Mouse (Mus musculus) C2C12 (cell line): ENCODE measurements around the gene Leprot. TPM values are rescaled to one million over a fixed set of nuclear protein-coding genes. Genes with fewer than 3 reads are reported as not detected.

ENCODE experiments used
- H3K27me3 ChIP-seq: one replicate; pipeline ENCODE4 v1.6.1; 2011; ENCODE audit not compliant: control insufficient read depth, insufficient read depth, insufficient read length
- H3K36me3 ChIP-seq: one replicate; pipeline ENCODE4 v1.6.1; 2011; ENCODE audit not compliant: control insufficient read depth, insufficient read depth
- H3K4me3 ChIP-seq: one replicate; pipeline ENCODE4 v1.5.1; 2011; ENCODE audit warnings: mild to moderate bottlenecking, control low read depth; ENCODE audit not compliant: poor library complexity, insufficient read depth, severe bottlenecking
- H3K79me2 ChIP-seq: one replicate; pipeline ENCODE4 v1.6.1; 2011; ENCODE audit not compliant: control insufficient read depth, insufficient read depth
- H3K79me3 ChIP-seq: one replicate; pipeline ENCODE4 v1.6.1; 2011; ENCODE audit warnings: low read depth, control low read depth
- H3ac ChIP-seq: one replicate; pipeline ENCODE3; 2011; ENCODE audit warnings: low read depth; ENCODE audit not compliant: control insufficient read depth, insufficient read length
- CEBPB ChIP-seq: IDR thresholded peaks from one replicate; pipeline ENCODE4 v1.6.1; 2011; ENCODE audit warnings: low read depth, mild to moderate bottlenecking, control low read depth, moderate library complexity
- CTCF ChIP-seq: IDR thresholded peaks from one replicate; pipeline ENCODE4 v1.5.1; 2011; ENCODE audit not compliant: control insufficient read depth, insufficient read depth, insufficient read length
- FOSL1 ChIP-seq: IDR thresholded peaks from one replicate; pipeline ENCODE4 v1.8.0; 2011; ENCODE audit warnings: mild to moderate bottlenecking, low read length; ENCODE audit not compliant: poor library complexity, insufficient read depth, severe bottlenecking
- MAX ChIP-seq: IDR thresholded peaks from one replicate; pipeline ENCODE4 v1.6.1; 2011; ENCODE audit warnings: mild to moderate bottlenecking, control low read depth
- MYOD1 ChIP-seq: IDR thresholded peaks from one replicate; pipeline ENCODE4 v1.6.1; 2011; ENCODE audit warnings: low read depth; ENCODE audit not compliant: control insufficient read depth, insufficient read length
- MYOG ChIP-seq: IDR thresholded peaks from one replicate; pipeline ENCODE4 v1.6.1; 2011; ENCODE audit not compliant: control insufficient read depth, insufficient read length; ENCODE audit errors: extremely low read depth
- USF1 ChIP-seq: IDR thresholded peaks from one replicate; pipeline ENCODE4 v1.6.1; 2011; ENCODE audit warnings: low read depth, mild to moderate bottlenecking, control low read depth, moderate library complexity
- polyA plus RNA-seq: library from polyadenylated mRNA; unstranded; fragments of >200 nt; fragmentation: generic; extraction: Trizol; gene quantifications from one replicate; pipeline ENCODE4 v1.2.1, GENCODE M21; 2012; ENCODE audit warnings: missing spikeins

Leprot gene
- polyA plus RNA-seq, 1 experiment, result 41.2 TPM

- Histone ChIP-seq H3ac (no peak overlapping the region), H3K36me3 (no peaks in the 10 kb centered on the region), H3K4me3 (no peak overlapping the region), H3K79me2 (no peaks in the 10 kb centered on the region), H3K79me3 (no peaks in the 10 kb centered on the region), H3K27me3 (no peaks in the 10 kb centered on the region)
- TF ChIP-seq CEBPB (no peak), FOSL1 (no peak), MYOD1 (no peak), MYOG (no peak), USF1 (no peak), CTCF (no peak), MAX (no peak)
Measured at GRCm38 (mm10) chr4:101682620-101683019, 35.1 kb downstream of the Leprot start.

DNA sequence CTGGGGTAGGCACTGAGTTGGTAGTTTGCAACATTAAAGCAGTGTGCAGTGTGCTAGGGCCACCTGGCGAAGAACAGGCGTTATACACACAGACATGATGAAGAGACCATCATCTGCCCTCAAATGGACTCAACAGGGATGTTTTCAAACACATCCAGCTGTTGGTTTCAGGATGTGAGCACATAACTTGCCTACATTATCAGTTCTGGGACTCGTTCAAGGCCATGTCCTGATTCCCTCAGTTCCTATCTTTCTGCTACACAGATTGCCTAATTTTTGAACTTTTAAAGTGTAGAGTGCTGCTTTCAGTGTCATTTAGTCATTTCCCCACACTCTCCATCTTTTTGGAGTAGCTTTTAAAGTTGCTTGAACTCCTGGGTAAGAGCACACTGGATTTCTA lies 35.6 kb downstream of the Leprot start:
- H3K79me3 ChIP-seq, result no peaks in the 10 kb centered on the region
- no peak overlapping the region for H3ac ChIP-seq
- H3K36me3 ChIP-seq, result no peaks in the 10 kb centered on the region
- no peak overlapping the region for H3K4me3 ChIP-seq
- H3K79me2 ChIP-seq, result no peaks in the 10 kb centered on the region
- TF ChIP-seq FOSL1 (no peak), MYOG (no peak), CEBPB (no peak), MAX (no peak), USF1 (no peak), CTCF (no peak), MYOD1 (no peak)
- no peaks in the 10 kb centered on the region for H3K27me3 ChIP-seq

GRCm38 (mm10) chr4:101684821-101685220 lies 37.3 kb downstream of the Leprot start:
- Histone ChIP-seq H3K79me2 (no peaks in the 10 kb centered on the region), H3K79me3 (no peaks in the 10 kb centered on the region), H3K36me3 (no peaks in the 10 kb centered on the region), H3ac (no peak overlapping the region), H3K4me3 (no peak overlapping the region), H3K27me3 (no peaks in the 10 kb centered on the region)
- TF ChIP-seq USF1 (no peak), FOSL1 (no peak), CTCF (no peak), MYOG (no peak), CEBPB (no peak), MAX (no peak), MYOD1 (no peak)

DNA sequence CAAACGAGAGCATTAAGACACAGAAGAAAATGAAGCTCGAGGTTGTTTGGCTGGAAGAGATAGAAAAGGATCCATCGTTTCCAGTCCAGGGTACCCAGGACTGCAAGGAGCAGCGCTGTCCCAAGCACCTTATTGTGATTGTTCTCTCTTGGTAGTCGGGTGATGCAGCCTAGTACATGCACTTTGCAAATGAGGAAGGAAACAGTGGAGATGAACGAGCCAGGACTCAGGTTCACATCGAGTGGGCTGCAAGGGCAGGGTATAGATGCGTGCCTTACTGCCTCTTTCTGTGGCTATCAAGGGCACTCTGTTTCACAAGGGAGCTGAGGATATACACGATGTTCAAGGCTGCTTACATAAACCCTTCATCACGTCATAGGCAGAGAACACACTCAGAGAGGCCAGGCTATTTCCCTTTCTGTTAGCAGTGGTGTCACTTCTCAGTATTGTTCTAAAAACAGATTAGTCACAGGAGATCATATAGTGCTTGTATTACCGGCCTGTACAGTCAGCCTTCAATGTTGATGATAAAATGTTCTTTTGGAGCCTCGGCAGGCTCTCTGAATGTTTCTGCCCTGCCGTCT lies 38.8 kb downstream of the Leprot start:
- Histone ChIP-seq H3K79me2 (no peaks in the 10 kb centered on the region), H3K36me3 (no peaks in the 10 kb centered on the region), H3K79me3 (no peaks in the 10 kb centered on the region), H3ac (no peak overlapping the region), H3K27me3 (no peaks in the 10 kb centered on the region), H3K4me3 (no peak overlapping the region)
- TF ChIP-seq MYOD1 (no peak), FOSL1 (no peak), MAX (no peak), MYOG (no peak), CTCF (no peak), USF1 (no peak), CEBPB (no peak)

DNA sequence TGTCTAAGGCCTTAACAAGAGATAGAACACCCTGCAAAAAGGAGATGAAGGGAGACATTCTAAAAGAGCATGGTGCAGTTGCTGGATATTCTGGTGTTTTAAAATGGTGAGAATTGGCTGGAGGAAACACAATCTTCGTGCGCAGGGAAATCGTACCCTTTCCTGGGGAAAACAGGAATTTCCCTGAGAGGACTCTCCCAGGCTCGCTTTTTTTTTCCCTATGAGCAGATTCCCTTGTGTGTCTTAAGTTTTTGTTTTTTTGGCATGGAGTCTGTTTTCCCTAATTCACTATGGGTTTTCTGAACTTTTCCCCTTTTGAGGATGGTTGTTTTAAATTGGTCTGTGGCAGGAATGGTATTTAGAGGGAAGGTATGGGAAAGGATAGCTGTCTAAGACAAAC lies 41.7 kb downstream of the Leprot start:
- Histone ChIP-seq H3K36me3 (no peaks in the 10 kb centered on the region), H3K4me3 (no peak overlapping the region), H3ac (no peak overlapping the region), H3K79me3 (no peaks in the 10 kb centered on the region), H3K79me2 (no peaks in the 10 kb centered on the region), H3K27me3 (no peaks in the 10 kb centered on the region)
- no peak for TF ChIP-seq MAX
- no peak for TF ChIP-seq MYOG
- no peak for TF ChIP-seq USF1
- TF ChIP-seq FOSL1, result no peak
- TF ChIP-seq CTCF, result no peak
- TF ChIP-seq MYOD1, result no peak
- TF ChIP-seq CEBPB, result no peak

DNA sequence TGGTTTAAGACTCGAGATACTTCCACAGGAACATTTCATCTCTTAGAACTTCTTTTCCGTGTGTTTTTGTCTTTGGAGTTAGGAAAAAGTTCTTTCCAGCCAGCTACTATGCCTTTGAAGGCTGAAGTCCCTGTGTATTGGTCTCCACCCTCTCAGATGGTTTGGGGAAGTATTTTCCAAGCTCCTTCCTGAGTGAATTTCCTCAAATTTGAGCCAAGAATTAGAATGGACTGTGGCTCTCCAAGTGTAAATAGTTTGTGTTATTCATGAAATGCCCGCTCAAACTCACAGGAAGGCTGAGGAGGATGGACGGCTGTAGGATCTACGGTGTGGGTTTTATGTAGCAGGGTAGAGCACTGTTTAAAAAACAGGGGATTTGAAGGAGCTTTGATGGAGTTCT lies 42.1 kb downstream of the Leprot start:
- no peaks in the 10 kb centered on the region for H3K36me3 ChIP-seq
- H3K27me3 ChIP-seq, result no peaks in the 10 kb centered on the region
- no peaks in the 10 kb centered on the region for H3K79me3 ChIP-seq
- no peak for TF ChIP-seq USF1
- TF ChIP-seq MYOD1, result no peak
- H3ac ChIP-seq, result no peak overlapping the region
- no peaks in the 10 kb centered on the region for H3K79me2 ChIP-seq
- H3K4me3 ChIP-seq, result no peak overlapping the region
